Mouse (Mus musculus) cerebellum, adult 2 months (tissue): ENCODE results near the gene Pcgf6. TPM values are rescaled to one million over a fixed set of nuclear protein-coding genes. Genes with fewer than 3 reads are reported as not detected.

Source experiments
- DNase-seq, 2 experiments: peaks; one replicate each; pipeline ENCODE4 v3.0.0; 2021
- H3K27ac ChIP-seq: fragments of 200-500 bp; 2 replicates; pipeline ENCODE4 v1.5.1; 2012; ENCODE audit warnings: low read length, control low read depth, inconsistent platforms; ENCODE audit not compliant: insufficient read depth
- H3K27me3 ChIP-seq: fragments of 200-500 bp; 2 replicates; pipeline ENCODE4 v1.6.1; 2012; ENCODE audit warnings: inconsistent platforms, mild to moderate bottlenecking, low read length, moderate library complexity; ENCODE audit not compliant: control insufficient read depth, insufficient read depth
- H3K4me1 ChIP-seq: fragments of 200-500 bp; 2 replicates; pipeline ENCODE4 v1.6.1; 2011; ENCODE audit warnings: low read length; ENCODE audit not compliant: control insufficient read depth, insufficient read depth
- H3K4me3 ChIP-seq: fragments of 200-500 bp; replicated peaks from 2 replicates; pipeline ENCODE3; 2011; ENCODE audit warnings: mild to moderate bottlenecking, low read depth, low read length, control low read depth; ENCODE audit not compliant: insufficient read depth
- CTCF ChIP-seq: fragments of 200-500 bp; IDR thresholded peaks from 2 replicates; pipeline ENCODE4 v1.5.1; 2011; ENCODE audit warnings: low read depth, mild to moderate bottlenecking, control low read depth, low read length, moderate library complexity, borderline replicate concordance; ENCODE audit not compliant: insufficient read depth
- POLR2A ChIP-seq: fragments of 200-500 bp; IDR thresholded peaks from 2 replicates; pipeline ENCODE4 v1.6.1; 2011; ENCODE audit warnings: low read length, control low read depth, borderline replicate concordance; ENCODE audit not compliant: insufficient read depth
- WGBS: fragments of 180-500 bp; shearing (Covaris S2); methylation state at CpG from one replicate; pipeline ENCODE4 v1.1.7; 2018; 5-methylcytosine and 5-hydroxymethylcytosine counted together
- polyA plus RNA-seq: library from polyadenylated mRNA; depleted of rRNA; stranded (reverse); fragments of >200 nt; gene quantifications from 2 replicates; pipeline ENCODE4 v1.2.3, GENCODE M21; 2012

The Pcgf6 gene
- polyA plus RNA-seq, 1 experiment, result 40.9 TPM

DNA sequence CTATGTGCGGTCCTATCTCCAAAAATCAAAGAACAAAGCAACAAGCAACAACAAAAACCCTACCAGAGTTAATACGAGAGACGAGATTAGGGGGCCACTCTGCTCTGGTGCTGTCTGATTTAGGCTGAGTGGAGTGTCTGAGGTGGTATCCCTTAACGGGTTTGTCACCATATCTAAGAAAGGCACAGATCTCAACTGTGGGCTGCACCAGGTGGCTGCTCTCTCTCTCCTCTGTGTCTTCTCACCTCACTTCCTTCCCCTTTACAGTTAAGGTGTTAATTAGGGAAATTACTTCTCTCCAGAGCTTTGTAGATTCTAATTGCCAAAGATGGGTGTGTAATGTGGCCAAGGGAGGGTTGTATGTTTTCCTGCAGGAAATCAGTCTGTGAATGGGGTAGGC, 28.0 kb downstream of the Pcgf6 start:
- TF ChIP-seq CTCF (no peak), POLR2A (no peak)
- no peak for DNase-seq
- Histone ChIP-seq H3K27ac (no peak overlapping the region), H3K4me3 (no peak overlapping the region), H3K27me3 (no peaks in the 10 kb centered on the region), H3K4me1 (peaks cover 14% of the 10 kb centered on the region; the same call in 1 of the 2 replicates)
- WGBS, result 93% methylated on average over 4 of the region's 4 CpGs

DNA sequence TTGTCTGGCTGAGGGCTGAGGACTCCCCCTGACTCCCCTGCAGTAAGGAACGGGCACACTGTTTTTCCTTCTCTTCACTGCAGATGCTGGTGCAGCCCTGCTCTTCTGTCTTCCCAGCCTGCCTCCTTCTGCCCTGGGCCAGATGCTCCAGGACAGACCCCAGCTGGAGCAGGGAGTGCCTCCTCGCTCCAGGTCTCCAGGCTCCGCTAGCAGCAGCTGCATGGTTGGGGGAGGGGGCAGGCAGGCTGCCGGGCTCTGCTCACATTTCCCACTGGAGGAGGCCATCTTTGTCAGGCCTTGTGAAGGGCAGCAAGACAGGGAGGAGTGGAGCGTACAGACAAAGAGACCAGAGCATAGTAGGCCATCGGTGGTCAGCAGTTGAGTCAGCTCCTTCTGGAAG, 31.4 kb downstream of the Pcgf6 start:
- no peak for TF ChIP-seq CTCF
- TF ChIP-seq POLR2A, result no peak
- Histone ChIP-seq H3K4me1 (peaks cover 15% of the 10 kb centered on the region; the same call in 1 of the 2 replicates), H3K27ac (no peak overlapping the region), H3K4me3 (no peak overlapping the region), H3K27me3 (no peaks in the 10 kb centered on the region)
- DNase-seq, result peak in 1 of 2 experiments; percentile 23
- 26% methylated on average over 6 of the region's 6 CpGs for WGBS

DNA sequence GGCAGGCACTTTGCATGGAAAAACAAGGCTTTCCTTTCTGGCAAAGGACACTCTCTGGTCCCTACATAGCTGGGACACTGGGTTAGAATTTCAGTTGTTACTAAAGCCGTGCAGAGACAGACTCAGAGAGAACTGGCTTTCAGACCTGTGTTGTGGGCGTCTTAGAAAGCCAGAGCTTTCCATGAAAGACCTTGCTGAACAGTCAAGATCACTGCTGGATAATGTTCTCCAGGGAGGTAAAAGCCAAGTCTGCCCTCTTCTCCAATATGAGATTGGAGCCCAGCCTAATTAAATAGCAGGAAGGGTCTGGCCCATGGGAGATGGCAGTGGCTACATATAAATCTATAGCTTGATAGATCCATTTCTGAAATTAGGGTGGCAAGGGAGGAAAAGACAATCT, 32.4 kb downstream of the Pcgf6 start:
- Histone ChIP-seq H3K4me1 (peaks cover 16% of the 10 kb centered on the region; the same call in 1 of the 2 replicates), H3K27ac (no peak overlapping the region), H3K27me3 (no peaks in the 10 kb centered on the region), H3K4me3 (peak overlapping the region; percentile 57)
- no peak for DNase-seq
- WGBS, result 24% methylated on average over 2 of the region's 2 CpGs
- TF ChIP-seq POLR2A, result no peak
- TF ChIP-seq CTCF, result no peak

DNA sequence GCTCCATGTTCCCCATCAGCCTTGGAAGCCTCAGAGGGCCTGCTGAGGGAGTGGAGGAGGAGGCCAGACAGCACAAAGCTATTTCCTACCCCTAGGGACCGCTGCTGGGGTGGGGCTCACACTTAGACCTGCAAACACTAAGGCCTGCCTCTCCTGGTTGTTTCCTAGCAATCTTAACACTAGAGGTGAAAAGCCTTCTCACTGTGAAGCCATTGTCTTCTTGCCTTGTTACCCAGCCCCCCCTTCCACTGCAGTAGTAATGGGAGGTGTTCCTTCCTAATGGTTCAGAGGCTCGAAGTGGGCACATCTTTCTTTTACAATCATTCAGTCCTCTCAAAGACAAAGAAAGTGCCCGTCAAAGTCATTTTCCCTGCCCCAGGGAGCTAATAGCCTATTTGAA, 32.9 kb downstream of the Pcgf6 start:
- peak in 1 of 2 experiments; percentile 38 for DNase-seq
- TF ChIP-seq POLR2A, result no peak
- no peak for TF ChIP-seq CTCF
- no peak overlapping the region for H3K27ac ChIP-seq
- peaks cover 21% of the 10 kb centered on the region; the same call in 1 of the 2 replicates for H3K4me1 ChIP-seq
- no peaks in the 10 kb centered on the region for H3K27me3 ChIP-seq
- H3K4me3 ChIP-seq, result peak overlapping the region; percentile 57
- 11% methylated on average over 3 of the region's 3 CpGs for WGBS

DNA sequence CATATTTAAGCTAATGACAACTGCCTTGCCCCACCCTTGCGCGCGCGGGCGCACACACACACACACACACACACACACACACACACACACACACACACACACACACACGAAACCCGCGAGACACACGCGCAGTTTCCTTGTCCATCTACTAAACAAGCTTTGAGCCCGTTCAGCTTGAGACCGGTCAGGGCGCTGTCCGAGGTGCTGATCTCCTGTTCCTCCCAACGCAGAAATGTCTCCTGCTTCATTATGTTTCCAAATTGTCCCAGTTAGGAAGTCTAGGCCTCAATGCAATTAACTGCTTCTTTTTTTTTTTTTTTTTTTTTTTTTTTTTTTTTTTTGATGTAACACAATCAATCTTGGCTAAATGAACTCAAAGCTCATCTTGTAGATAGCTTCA, 34.2 kb downstream of the Pcgf6 start:
- peaks cover 23% of the 10 kb centered on the region; the same call in 1 of the 2 replicates for H3K4me1 ChIP-seq
- H3K4me3 ChIP-seq, result peak overlapping the region; percentile 73
- WGBS, result 3% methylated on average over 15 of the region's 15 CpGs
- no peaks in the 10 kb centered on the region for H3K27me3 ChIP-seq
- TF ChIP-seq CTCF (no peak), POLR2A (no peak)
- H3K27ac ChIP-seq, result no peak overlapping the region
- peak; percentile 38 to 48 for DNase-seq

DNA sequence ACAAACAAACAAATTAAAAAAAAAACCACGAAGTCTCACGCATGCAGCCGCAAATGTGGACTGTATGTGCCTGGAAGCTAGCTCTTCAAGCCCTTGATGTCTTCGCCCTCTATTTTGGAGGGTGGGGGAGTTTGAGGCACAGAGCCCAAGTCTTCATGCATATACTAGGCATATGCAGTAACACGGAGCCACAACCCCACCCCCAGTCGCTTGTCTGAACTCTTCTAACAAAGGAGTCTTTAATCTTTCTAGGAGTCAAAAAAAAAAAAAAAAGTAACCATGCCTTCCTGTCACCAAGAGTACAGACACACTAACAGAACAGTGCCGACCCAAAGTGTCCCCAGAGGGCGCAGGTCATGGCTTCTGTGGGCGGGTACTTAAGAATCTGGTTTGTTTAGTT, 34.7 kb downstream of the Pcgf6 start:
- Histone ChIP-seq H3K27ac (peak overlapping the region; percentile 36; the same call in 1 of the 2 replicates), H3K4me1 (peaks cover 23% of the 10 kb centered on the region; the same call in 1 of the 2 replicates), H3K4me3 (peak overlapping the region; percentile 73), H3K27me3 (no peaks in the 10 kb centered on the region)
- no peak for DNase-seq
- WGBS, result 2% methylated on average over 9 of the region's 9 CpGs
- TF ChIP-seq CTCF, result no peak
- TF ChIP-seq POLR2A, result no peak

DNA sequence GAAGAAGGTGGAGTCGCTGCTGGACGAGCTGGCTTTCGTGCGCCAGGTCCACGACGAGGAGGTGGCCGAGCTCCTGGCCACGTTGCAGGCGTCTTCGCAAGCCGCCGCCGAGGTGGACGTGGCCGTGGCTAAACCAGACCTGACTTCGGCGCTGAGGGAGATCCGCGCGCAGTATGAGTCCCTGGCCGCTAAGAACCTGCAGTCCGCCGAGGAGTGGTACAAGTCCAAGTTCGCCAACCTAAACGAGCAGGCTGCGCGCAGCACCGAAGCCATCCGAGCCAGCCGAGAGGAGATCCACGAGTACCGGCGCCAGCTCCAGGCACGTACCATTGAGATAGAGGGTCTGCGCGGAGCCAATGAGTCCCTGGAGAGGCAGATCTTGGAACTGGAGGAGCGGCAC, 35.3 kb downstream of the Pcgf6 start:
- WGBS, result under 1% methylated on average over 37 of the region's 37 CpGs

More for the DNA sequence above, 35.3 kb downstream of the Pcgf6 start:
- Histone ChIP-seq H3K4me1 (peaks cover 23% of the 10 kb centered on the region; the same call in 1 of the 2 replicates), H3K4me3 (peak overlapping the region; percentile 73), H3K27me3 (no peaks in the 10 kb centered on the region), H3K27ac (peak overlapping the region; percentile 36; the same call in 1 of the 2 replicates)
- DNase-seq, result no peak
- no peak for TF ChIP-seq CTCF
- TF ChIP-seq POLR2A, result no peak
